Mouse (Mus musculus): ENCODE results near the gene Wdfy3.
A peak's percentile ranks its signal among the peaks of the same experiment; 100 is the strongest.
"Not testable (repeated sequence)": the region's sequence is repeated elsewhere in the genome, so short reads cannot be mapped to it uniquely, and the experiment has no call there.

Gene Wdfy3

GRCm38 (mm10) chr5:101945731-101946130, 124.0 kb downstream of the Wdfy3 start:
- DNase-seq (ENCODE audit: low spot score), result no peak

GRCm38 (mm10) chr5:101937909-101938596, 131.7 kb downstream of the Wdfy3 start:
- no peak for DNase-seq (ENCODE audit: low spot score)

GRCm38 (mm10) chr5:101937362-101937761, 132.4 kb downstream of the Wdfy3 start:
- DNase-seq (ENCODE audit: low spot score), result no peak

GRCm38 (mm10) chr5:101935893-101936292, 133.8 kb downstream of the Wdfy3 start:
- peak; percentile 71 for DNase-seq (ENCODE audit: low spot score)

- no peak for DNase-seq (ENCODE audit: low spot score)
These were observed 135.1 kb downstream of the Wdfy3 start for GRCm38 (mm10) chr5:101934629-101935028.

GRCm38 (mm10) chr5:101932971-101933810, 136.5 kb downstream of the Wdfy3 start:
- no peak for DNase-seq (ENCODE audit: low spot score)

GRCm38 (mm10) chr5:101931997-101932396, 137.7 kb downstream of the Wdfy3 start:
- DNase-seq (ENCODE audit: low spot score), result no peak

- DNase-seq (ENCODE audit: low spot score), result no peak
These were observed 143.4 kb downstream of the Wdfy3 start for GRCm38 (mm10) chr5:101926311-101926710.

GRCm38 (mm10) chr5:101923710-101924109, 146.0 kb downstream of the Wdfy3 start:
- peak; percentile 54 for DNase-seq (ENCODE audit: low spot score)

- DNase-seq (ENCODE audit: low spot score), result no peak
These were observed 150.2 kb downstream of the Wdfy3 start for GRCm38 (mm10) chr5:101919559-101919958.

- DNase-seq (ENCODE audit: low spot score), result no peak
These were observed 160.3 kb downstream of the Wdfy3 start for GRCm38 (mm10) chr5:101909468-101909867.

GRCm38 (mm10) chr5:101905624-101906023, 164.1 kb downstream of the Wdfy3 start:
- no peak for DNase-seq (ENCODE audit: low spot score)

- DNase-seq (ENCODE audit: low spot score), result not testable (repeated sequence)
These were observed 164.9 kb downstream of the Wdfy3 start for GRCm38 (mm10) chr5:101904841-101905240.

- no peak for DNase-seq (ENCODE audit: low spot score)
These were observed 167.0 kb downstream of the Wdfy3 start for GRCm38 (mm10) chr5:101902686-101903085.

GRCm38 (mm10) chr5:101899981-101900380, 169.7 kb downstream of the Wdfy3 start:
- no peak for DNase-seq (ENCODE audit: low spot score)

- no peak for DNase-seq (ENCODE audit: low spot score)
These were observed 172.9 kb downstream of the Wdfy3 start for GRCm38 (mm10) chr5:101896784-101897183.

- no peak for DNase-seq (ENCODE audit: low spot score)
These were observed 173.7 kb downstream of the Wdfy3 start for GRCm38 (mm10) chr5:101895717-101896645.

GRCm38 (mm10) chr5:101895119-101895518, 174.6 kb downstream of the Wdfy3 start:
- DNase-seq (ENCODE audit: low spot score), result no peak

GRCm38 (mm10) chr5:101893820-101894515, 175.8 kb downstream of the Wdfy3 start:
- DNase-seq (ENCODE audit: low spot score), result peak; percentile 47

- no peak for DNase-seq (ENCODE audit: low spot score)
These were observed 177.9 kb downstream of the Wdfy3 start for GRCm38 (mm10) chr5:101891694-101892416.

GRCm38 (mm10) chr5:101887989-101888388, 181.7 kb downstream of the Wdfy3 start:
- DNase-seq (ENCODE audit: low spot score), result no peak

All from embryo, embryonic 10 days (tissue).